9 mouse cellular contexts compared by ENCODE assay signal in the genomic region with DNA sequence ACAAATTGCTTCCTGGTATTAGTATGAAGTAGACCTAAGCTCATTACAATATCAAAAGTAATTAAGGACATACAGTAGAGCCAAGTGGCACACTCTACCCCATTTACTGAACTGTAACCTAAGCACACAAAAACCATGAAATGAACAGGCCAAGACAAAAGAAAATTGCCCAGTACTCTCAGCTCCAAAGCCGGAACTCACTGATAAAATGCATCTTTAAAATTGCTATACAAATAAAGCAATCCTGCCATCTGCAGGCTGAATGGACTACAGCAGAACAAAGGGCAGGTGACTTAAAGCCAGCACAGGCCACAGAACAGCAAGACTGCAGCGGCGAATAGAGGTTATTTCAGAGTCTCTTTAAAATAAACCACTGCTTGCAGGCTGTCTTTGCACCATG. TPM values are rescaled to one million over a fixed set of nuclear protein-coding genes. Genes with fewer than 3 reads are reported as not detected.
DNase-seq lines count a peak whose midpoint lies in the region; ATAC-seq and TF ChIP-seq lines count a peak whose summit lies in the region.
"Had no signal": no experiment of that assay in that cellular context is flagged by ENCODE, and none has a peak within 500 bp of the region (broad histone marks: within the 10 kb centered on the region; RNA-seq: fewer than 3 reads in every experiment).

No protein-coding gene starts in this region.

- peak; percentile 22 for DNase-seq in gastrocnemius, postnatal 10 days
- no peak for DNase-seq in gastrocnemius, postnatal 25 days
- peak; percentile 79 for DNase-seq in 3T3-L1 (ENCODE audit: low read depth, low spot score)
- DNase-seq in Patski (ENCODE audit: low read depth, low spot score): no peak
- DNase-seq in embryo, embryonic 10.5 days (ENCODE audit: low spot score): peak; percentile 68
- no peak for DNase-seq in liver, embryonic 14.5 days (ENCODE audit: low read depth in 3 of 3, low spot score in 3 of 3)

- in situ Hi-C loops in Patski (cut with MboI; ENCODE audit: low pct_unique_long_range_greater_than_20kb): loop anchor here (25.0 kb wide), 1 partner anchor 1151 kb away; no protein-coding TSS in a partner anchor

- H3K36me3 ChIP-seq in hindbrain, embryonic 15.5 days: no peaks in the 10 kb centered on the region
- no peaks in the 10 kb centered on the region for H3K36me3 ChIP-seq in liver, embryonic 14.5 days (replicated peaks; ENCODE audit: control insufficient read depth, insufficient read depth, low read depth)
- no peaks in the 10 kb centered on the region for H3K36me3 ChIP-seq in small intestine, adult 2 months (ENCODE audit: control insufficient read depth, insufficient read depth, low read length)
- H3K36me3 ChIP-seq: lung, embryonic 15.5 days had no signal

- H3K9me3 ChIP-seq in hindbrain, embryonic 15.5 days: no peaks in the 10 kb centered on the region
- H3K9me3 ChIP-seq in liver, embryonic 14.5 days (ENCODE audit: control insufficient read depth, low read length): no peaks in the 10 kb centered on the region
- H3K9me3 ChIP-seq: lung, embryonic 15.5 days had no signal

- no peak overlapping the region for H3K4me3 ChIP-seq in hindbrain, embryonic 15.5 days
- no peak overlapping the region for H3K4me3 ChIP-seq in liver, embryonic 14.5 days (ENCODE audit: insufficient read depth in 1 of 2, low read depth in 2 of 2, low read length in 2 of 2)
- H3K4me3 ChIP-seq in small intestine, adult 2 months (ENCODE audit: low read depth, low read length): no peak overlapping the region
- H3K4me3 ChIP-seq: lung, embryonic 15.5 days had no signal

- POLR2A ChIA-PET in Patski (lab: Charles Lee): no interaction called here

- 32% methylated on average over 3 of the region's 3 CpGs for WGBS in hindbrain, embryonic 15.5 days
- WGBS in liver, embryonic 14.5 days (ENCODE audit: insufficient replicate concordance): 29% methylated on average over 3 of the region's 3 CpGs
- 11% methylated on average over 3 of the region's 3 CpGs for WGBS in small intestine, adult 2 months

- H3K4me1 ChIP-seq in hindbrain, embryonic 15.5 days (replicated peaks): peaks cover 15% of the 10 kb centered on the region
- H3K4me1 ChIP-seq in liver, embryonic 14.5 days (replicated peaks; ENCODE audit: control insufficient read depth in 2 of 2, insufficient read depth in 2 of 2, low read length in 1 of 2): peaks cover 0 to 2% of the 10 kb centered on the region in 2 experiments; a peak in 2 of 4 replicates
- peaks cover 3% of the 10 kb centered on the region; the same call in 1 of the 2 replicates for H3K4me1 ChIP-seq in small intestine, adult 2 months (ENCODE audit: control insufficient read depth, insufficient read depth, insufficient read length, low read length)

- TF ChIP-seq POLR2A in small intestine, adult 2 months (IDR thresholded peaks at IDR 0.05; ENCODE audit: low read depth, low read length): no peak

- H3K4me2 ChIP-seq in hindbrain, embryonic 15.5 days: no peak overlapping the region
- no peak overlapping the region for H3K4me2 ChIP-seq in liver, embryonic 14.5 days (ENCODE audit: low read depth)
- H3K4me2 ChIP-seq: lung, embryonic 15.5 days had no signal

- ATAC-seq in Patski: no peak
- ATAC-seq in hindbrain, embryonic 15.5 days (ENCODE audit: low FRiP score, low read depth): peak; percentile 63; the same call in 1 of the 2 replicates
- no peak for ATAC-seq in liver, embryonic 14.5 days (ENCODE audit: insufficient read depth)

- H3K9ac ChIP-seq in hindbrain, embryonic 15.5 days: no peak overlapping the region
- no peak overlapping the region for H3K9ac ChIP-seq in liver, embryonic 14.5 days (replicated peaks)
- H3K9ac ChIP-seq: lung, embryonic 15.5 days had no signal

- no peaks in the 10 kb centered on the region for H3K27me3 ChIP-seq in Patski
- H3K27me3 ChIP-seq in hindbrain, embryonic 15.5 days: no peaks in the 10 kb centered on the region
- H3K27me3 ChIP-seq in liver, embryonic 14.5 days (ENCODE audit: control insufficient read depth, insufficient read depth, low read length): no peaks in the 10 kb centered on the region
- no peaks in the 10 kb centered on the region for H3K27me3 ChIP-seq in small intestine, adult 2 months (ENCODE audit: control insufficient read depth, insufficient read depth, low read length)
- H3K27me3 ChIP-seq: lung, embryonic 15.5 days had no signal

- no peak for TF ChIP-seq EP300 in liver, embryonic 14.5 days (IDR thresholded peaks at IDR 0.05; ENCODE audit: low read depth)

- H3K27ac ChIP-seq in hindbrain, embryonic 15.5 days (replicated peaks): 0 out of 2 replicates have a peak overlapping the region, but pooled peaks have one; percentile 11
- no peak overlapping the region for H3K27ac ChIP-seq in liver, embryonic 14.5 days
- no peak overlapping the region for H3K27ac ChIP-seq in small intestine, adult 2 months (ENCODE audit: insufficient read depth, low read depth, low read length)
- H3K27ac ChIP-seq: lung, embryonic 15.5 days had no signal

- CTCF ChIA-PET in Patski (lab: Charles Lee): interaction anchor here (0.7 to 2.6 kb wide), 7 partner anchors 10 to 481 kb away, joined by 3 to 10 read pairs (median 3); a partner anchor contains a TSS

- peak; percentile 83 for TF ChIP-seq CTCF in Patski (IDR thresholded peaks at IDR 0.05)
- TF ChIP-seq CTCF in liver, embryonic 14.5 days (IDR thresholded peaks at IDR 0.05; ENCODE audit: low read depth): peak; percentile 65
- peak; percentile 51; the same call in 1 of the 2 replicates for TF ChIP-seq CTCF in small intestine, adult 2 months (IDR thresholded peaks at IDR 0.05; ENCODE audit: extremely low read depth, insufficient read length, insufficient replicate concordance, low read depth, low read length)

RNA-seq across cellular contexts. Expression of a gene that starts 10.4 kb away (rescaled TPM):
- 10 to 100 TPM; 63.9 to 79.0 TPM for total RNA-seq in gastrocnemius, postnatal 10 days (2021)
- 10 to 100 TPM; 97.1 to 97.4 TPM for total RNA-seq in gastrocnemius, postnatal 25 days (2021)
- 43.4 TPM for polyA plus RNA-seq in Patski (2021)
- polyA plus RNA-seq in hindbrain, embryonic 15.5 days (2015; fragmentation: Nextera tagmentation; extraction: Ambion mirVana): 67.0 and 68.2 TPM in 2 replicates
- polyA plus RNA-seq in liver, embryonic 14.5 days (2012; rRNA removed): 11.7 and 16.0 TPM in 2 replicates
- polyA plus RNA-seq in liver, embryonic 14.5 days (2014; fragmentation: Nextera tagmentation; extraction: Ambion mirVana): 23.1 and 23.8 TPM in 2 replicates
- polyA plus RNA-seq in small intestine, adult 2 months (2012; rRNA removed): 4.8 and 4.9 TPM in 2 replicates

RNA-seq across cellular contexts. Expression of a gene that starts 10.6 kb away (rescaled TPM):
- 10 to 100 TPM; 33.5 to 38.1 TPM for total RNA-seq in gastrocnemius, postnatal 10 days (2021)
- 10 to 100 TPM; 41.4 to 42.2 TPM for total RNA-seq in gastrocnemius, postnatal 25 days (2021)
- polyA plus RNA-seq in Patski (2021): 48.6 TPM
- 53.1 and 55.0 TPM in 2 replicates for polyA plus RNA-seq in hindbrain, embryonic 15.5 days (2015; fragmentation: Nextera tagmentation; extraction: Ambion mirVana)
- 14.8 and 24.4 TPM in 2 replicates for polyA plus RNA-seq in liver, embryonic 14.5 days (2012; rRNA removed)
- polyA plus RNA-seq in liver, embryonic 14.5 days (2014; fragmentation: Nextera tagmentation; extraction: Ambion mirVana): 45.1 and 46.0 TPM in 2 replicates
- polyA plus RNA-seq in small intestine, adult 2 months (2012; rRNA removed): 2.6 and 3.1 TPM in 2 replicates

Comparison
In these comparisons a context has a peak if more than half of its experiments do, and no peak if none do; other contexts are left out.
1. DNase-seq: peak in gastrocnemius, postnatal 10 days (single experiment), 3T3-L1 (single experiment) and embryo, embryonic 10.5 days (single experiment); none in gastrocnemius, postnatal 25 days (single experiment), Patski (single experiment) and liver, embryonic 14.5 days (0 of 3).
2. Peak in every context shown above with its lines, with median percentiles within 50 percentile points of each other: CTCF ChIP-seq.